Mouse (Mus musculus) gonadal fat pad, adult 2 months (tissue): ENCODE results near the gene Kcnq1. TPM values are rescaled to one million over a fixed set of nuclear protein-coding genes. Genes with fewer than 3 reads are reported as not detected.

Source experiments
- DNase-seq: peaks from one replicate; pipeline ENCODE4 v3.0.0-alpha.2; 2012; ENCODE audit warnings: low read depth
- polyA plus RNA-seq: library from polyadenylated mRNA; depleted of rRNA; stranded (reverse); fragments of >200 nt; gene quantifications from 2 replicates; pipeline ENCODE4 v1.2.3, GENCODE M21; 2012

Kcnq1 gene
- polyA plus RNA-seq, 1 experiment: 19.7 TPM

DNA sequence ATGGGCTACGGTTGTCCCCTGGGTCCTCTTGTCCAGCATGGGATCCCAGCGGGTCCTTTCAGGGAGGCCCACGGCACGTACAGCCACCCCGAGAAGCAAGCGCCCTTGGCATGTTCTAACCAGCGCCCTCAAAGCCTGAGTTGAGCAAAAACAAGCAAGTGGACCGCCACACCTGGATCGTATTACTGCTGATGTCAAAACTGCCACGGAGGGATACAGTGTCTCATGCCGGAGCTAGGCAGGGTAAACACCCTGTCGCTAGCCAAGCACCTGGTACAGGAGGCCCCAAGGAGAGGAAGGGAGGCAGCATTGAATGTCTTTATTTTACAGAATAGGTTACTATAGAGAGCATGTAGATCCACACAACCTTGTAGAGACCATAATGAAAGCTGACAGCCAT, 310.2 kb downstream of the Kcnq1 start:
- DNase-seq: no peak

DNA sequence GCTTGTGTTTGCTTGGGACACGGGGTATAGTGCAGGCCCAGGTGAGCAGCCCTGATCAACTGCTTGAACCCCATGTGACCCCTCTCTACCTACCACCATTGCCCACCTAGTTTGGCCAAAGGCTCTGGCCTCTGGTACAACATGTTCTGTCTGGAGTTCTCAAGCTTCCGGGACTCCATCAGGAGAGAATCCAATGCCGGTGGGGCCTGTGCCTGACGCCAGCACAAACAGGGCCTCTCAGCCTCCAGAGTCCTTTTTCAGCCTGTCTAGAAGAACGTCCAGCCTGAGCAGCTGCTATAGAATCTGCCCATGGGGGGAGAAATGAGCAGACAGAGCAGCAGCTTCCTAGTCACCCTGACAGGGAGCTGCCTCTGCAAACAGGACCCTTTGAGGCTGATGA, 311.7 kb downstream of the Kcnq1 start:
- DNase-seq: no peak

- DNase-seq: no peak
These were observed 313.5 kb downstream of the Kcnq1 start for GRCm38 (mm10) chr7:143419585-143420160.

DNA sequence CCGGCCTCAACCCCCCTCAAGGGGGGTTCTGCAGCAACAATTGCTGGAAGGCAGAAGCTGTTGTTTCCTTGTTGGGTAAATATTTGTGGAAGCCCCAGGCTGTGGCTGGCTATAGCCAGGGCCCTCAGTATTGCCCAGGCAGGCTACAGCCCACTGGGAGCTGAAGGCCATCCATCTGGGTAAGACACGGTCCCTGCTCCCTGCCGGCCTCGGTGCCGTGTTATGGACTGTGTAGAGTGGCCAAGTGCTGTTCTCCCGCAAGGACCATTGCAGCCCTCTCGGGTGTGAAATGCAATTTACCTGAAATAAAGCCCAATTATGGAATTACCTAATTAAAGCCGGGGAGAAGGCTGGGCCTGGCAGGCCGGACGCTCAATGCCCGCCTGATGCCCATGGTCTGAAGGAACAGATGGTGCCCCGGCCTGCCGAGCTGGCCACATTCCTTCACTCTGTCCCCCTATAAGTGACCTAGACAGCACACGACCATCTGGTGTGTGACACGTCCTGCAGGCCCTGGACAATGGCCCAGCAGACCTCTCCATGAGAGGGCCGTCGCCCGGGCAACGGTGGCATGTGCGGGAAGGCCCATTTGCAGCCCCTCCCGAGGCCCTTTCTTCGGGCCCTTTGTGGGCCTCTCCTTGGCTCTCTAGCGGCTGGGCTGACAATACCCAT, 322.1 kb downstream of the Kcnq1 start:
- no peak for DNase-seq

- no peak for DNase-seq
These were observed 322.8 kb downstream of the Kcnq1 start for GRCm38 (mm10) chr7:143428814-143429499.

DNA sequence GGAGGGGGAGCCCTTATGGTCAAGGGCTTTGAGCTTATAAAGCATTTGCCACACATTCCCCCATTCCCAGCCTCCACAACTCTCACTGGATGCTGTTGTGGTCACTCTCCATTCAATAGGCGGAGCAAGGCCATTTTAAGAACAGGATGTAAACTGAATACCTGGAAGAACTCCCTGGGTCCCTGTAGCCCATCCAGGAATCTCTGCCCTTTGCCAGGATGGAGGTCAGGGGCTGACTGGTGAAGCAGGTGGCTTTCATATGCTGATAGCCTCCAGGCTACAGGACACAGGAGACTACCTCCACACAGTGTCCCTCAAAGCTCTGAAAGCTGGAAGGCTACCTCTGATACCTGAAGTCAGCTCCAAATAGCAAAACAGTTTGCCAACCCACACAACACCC, 326.5 kb downstream of the Kcnq1 start:
- no peak for DNase-seq

DNA sequence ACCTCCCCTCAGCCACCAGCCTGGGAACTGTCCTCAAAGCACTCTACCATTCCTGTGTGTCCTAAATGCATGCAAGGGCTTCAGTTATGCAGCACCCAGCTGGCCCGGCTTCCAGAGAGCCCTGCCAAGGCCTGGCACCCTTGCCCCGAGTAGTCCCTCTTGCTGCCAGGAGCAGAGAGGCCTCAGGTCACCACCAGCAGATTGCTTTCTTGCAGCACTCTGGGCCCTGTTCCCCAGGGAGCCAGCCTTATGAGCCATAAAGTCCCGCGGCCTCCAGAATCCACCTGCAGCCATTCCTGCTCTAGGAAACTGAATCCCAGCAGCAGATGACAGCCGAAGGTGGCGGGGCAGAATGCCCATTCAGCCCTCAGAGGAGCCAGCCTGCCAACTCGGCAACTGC, 327.2 kb downstream of the Kcnq1 start:
- no peak for DNase-seq

DNA sequence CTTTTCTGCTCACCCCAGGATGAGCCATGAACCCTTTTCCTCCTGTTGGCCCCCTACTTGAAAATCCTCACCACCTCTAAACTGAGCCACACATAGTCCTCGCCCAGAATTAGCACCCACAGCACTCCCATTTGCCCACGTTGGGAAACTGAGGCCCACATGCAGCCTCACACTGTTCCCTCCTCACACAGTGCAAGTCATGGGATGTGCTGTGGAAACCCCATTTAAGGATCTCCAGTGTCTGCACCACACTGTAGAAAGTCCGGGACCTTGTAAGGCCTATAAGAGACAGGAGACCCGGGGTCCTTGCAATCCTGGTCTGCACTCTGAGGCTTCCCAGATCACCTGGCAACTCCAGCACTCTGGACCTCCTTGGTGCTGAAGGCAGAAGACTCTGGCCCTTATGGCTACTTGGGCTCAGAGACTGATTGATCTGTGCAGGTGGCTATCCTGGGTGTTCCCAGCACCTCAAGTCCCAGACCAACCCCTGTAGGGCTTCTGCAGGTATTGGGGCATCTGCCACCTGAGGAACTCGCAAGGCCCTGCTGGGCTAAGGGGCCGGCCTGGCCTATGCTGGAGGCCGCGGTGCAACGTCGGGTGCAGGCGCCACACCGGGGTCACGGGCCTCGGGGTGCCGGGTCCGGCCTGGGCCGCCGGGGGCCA, 331.2 kb downstream of the Kcnq1 start:
- no peak for DNase-seq

DNA sequence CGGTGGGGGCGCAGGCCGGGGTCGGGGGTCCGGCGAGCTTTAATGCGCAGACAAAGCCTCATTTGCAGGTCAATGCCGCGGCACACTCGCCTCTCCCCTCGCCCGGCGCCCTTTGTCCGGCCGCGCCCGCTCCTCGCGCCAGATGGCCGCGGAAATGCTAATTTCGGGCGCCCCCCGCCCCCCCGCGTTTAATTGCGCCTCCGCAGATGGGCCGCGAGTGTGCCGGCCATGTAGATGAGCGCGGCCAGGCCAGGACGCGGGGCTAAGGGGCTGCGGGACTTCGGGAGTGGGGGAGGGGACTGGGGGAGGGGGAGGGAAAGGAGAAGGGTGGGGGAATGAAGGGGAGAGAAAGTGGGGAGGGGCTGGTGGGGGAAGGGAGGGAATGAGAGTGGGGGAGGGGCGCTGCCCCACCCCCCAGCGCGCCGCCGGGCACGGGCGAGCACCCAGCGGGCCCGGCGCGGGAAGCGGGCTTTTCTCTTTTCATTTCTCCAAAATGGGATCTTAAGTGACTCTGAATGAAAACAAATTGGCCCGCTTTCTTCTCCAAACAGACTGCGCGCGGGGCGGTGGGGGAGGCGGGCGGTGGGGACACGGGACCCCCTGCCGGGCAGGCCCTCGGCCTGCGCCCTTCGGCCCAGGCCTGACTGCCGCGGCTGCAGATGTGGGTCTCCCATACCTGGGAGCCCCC, 331.9 kb downstream of the Kcnq1 start:
- no peak for DNase-seq

- no peak for DNase-seq
These were observed 332.8 kb downstream of the Kcnq1 start for GRCm38 (mm10) chr7:143438965-143439364.

GRCm38 (mm10) chr7:143444580-143444954, 338.4 kb downstream of the Kcnq1 start:
- DNase-seq: no peak

GRCm38 (mm10) chr7:143444955-143445648, 338.9 kb downstream of the Kcnq1 start:
- DNase-seq: no peak

DNA sequence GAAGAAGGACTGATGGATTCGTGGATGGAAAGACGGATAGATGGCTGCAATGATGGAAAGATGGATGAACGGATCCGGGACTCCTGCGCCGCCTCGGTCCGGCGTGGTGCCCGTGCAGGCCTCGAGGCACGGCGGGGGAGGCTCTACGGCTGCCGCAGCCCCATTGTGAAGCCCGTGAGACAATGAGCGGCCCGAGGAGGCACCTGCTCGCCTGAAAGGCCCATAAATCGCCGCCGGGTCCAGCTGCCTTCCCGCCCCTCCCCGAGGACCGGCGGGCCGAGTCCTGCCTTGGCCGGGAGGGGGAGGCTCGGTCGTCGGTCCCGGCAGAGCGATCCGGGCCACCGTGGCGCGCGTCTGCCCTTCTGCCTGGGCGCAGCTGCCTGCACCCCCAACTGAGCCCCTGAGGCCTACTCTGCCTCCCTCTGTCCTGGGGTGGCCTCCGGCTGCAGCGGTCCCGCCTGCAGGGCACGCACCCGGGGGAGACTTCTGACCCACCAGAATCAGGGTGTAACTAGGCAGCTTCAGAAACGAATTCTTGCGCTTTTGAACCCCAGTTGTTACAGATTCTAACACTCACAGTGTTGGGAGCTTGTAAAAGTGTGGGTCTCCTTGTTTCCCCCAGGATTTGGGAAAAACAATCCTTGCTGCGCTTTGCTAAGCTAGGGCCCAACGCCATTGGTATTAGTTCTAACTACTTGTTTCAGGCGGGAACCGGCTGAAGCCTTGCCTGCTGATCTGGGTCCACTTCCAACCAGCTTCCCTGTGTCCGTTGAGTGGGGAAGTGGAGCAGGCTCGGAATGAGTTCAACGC, 339.7 kb downstream of the Kcnq1 start:
- no peak for DNase-seq

GRCm38 (mm10) chr7:143447130-143447529, 341.0 kb downstream of the Kcnq1 start:
- DNase-seq: no peak

DNA sequence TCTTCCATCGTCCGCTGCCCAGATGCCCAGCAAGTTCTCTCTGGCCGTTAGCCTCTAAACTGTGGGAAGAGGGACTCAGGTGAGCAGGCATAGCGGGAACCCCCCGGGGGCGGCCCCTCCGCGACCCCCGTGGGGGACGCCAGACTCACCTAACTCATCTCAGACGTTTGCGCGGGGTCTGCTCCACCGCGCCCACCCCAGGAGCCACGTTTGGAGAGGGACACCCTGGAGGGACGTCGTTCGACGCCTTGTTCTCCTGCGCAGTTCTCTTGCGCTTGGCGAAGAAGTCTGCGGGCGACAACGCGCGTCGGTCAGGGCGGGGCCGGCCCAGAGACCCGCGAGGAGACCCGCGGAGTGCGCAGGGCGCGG, 352.8 kb downstream of the Kcnq1 start:
- DNase-seq: no peak

DNA sequence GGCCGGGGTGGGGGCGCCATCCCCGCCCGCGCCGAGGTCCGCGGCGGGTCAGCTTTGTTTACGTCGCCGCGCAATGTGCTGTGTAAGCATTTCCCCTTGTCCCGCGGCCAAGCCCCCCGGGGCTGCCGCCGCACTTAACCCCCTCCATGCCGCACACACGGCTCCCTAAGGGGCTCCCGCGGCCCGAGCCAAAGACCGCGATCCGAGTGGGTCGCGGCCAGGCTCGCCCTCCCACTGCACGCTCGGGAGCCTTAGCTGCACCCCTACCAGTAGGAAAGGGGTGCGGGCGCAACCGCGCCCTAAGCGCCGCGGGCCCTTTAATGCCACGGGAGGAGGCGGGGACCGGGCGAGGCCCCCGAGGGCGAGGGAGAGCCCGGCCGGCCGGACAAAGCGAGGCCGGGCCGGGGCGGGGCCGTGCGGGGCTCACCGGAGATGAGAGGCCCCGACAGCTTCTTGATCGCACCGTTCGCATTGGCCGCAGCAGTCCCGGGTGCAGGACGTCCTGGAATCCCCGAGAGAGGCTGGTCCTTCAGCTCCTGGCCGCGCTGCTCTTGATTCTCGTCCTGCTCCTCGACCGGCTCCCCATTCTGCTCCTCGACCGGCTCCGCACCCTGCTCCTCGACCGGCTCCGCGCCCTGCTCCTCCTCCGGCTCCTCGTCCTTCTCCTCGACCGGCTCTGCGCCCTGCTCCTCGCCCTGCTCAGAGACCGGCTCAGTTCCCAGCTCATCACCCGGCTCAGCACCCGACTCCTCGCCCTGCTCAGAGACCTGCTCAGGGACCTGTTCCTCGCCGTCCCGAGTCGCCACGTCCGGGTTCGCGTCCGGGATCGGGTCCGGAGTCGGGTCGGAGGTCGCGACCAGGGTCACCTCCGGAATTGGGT, 353.4 kb downstream of the Kcnq1 start:
- no peak for DNase-seq

DNA sequence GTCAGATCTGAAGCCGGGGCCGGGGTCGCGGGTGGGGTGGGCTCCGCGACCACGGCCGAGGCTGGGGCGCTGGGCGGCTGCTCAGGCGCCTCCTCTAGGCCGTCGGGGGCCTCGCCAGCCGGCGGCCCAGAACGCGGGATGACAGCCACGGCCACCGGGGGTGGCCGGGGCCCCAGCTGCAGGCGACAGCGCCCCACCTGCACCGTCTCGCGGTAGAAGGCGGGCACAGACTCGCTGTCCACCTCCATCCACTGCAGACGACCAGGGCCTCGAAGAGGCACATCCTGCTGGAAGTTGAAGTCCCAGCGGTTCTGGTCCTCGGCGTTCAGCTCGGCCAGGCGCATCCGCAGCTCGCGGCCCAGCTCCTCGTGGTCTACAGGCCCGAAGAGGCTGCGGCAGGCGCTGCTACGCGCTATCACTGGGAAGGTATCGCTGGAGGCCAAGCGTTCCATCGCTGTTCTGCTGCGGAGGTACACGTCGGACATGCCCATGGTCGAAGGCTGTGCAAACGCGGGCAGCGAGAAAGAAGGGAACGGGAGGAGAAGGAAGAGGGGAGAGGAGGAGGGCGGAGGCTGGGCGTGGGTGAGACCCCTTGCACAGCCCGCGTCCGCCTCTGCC, 354.2 kb downstream of the Kcnq1 start:
- no peak for DNase-seq

GRCm38 (mm10) chr7:143460874-143461273, 354.7 kb downstream of the Kcnq1 start, which contains the start of gene Cdkn1c:
Gene Cdkn1c, minus strand, starts transcription at chr7:143461050.
- DNase-seq: no peak

- no peak for DNase-seq
These were observed 355.2 kb downstream of the Kcnq1 start for GRCm38 (mm10) chr7:143461294-143461870.
